Mouse (Mus musculus) CH12.LX (cell line): ENCODE measurements around the gene Adora2b. TPM values are rescaled to one million over a fixed set of nuclear protein-coding genes. Genes with fewer than 3 reads are reported as not detected.

Source experiments
- DNase-seq: peaks from one replicate; pipeline ENCODE4 v3.0.0-alpha.2; 2013; ENCODE audit errors: extremely low read depth
- H3K27ac ChIP-seq: 2 replicates; pipeline ENCODE4 v1.5.1; 2012; ENCODE audit warnings: low read depth, mild to moderate bottlenecking, control low read depth, moderate library complexity; ENCODE audit not compliant: insufficient read depth
- H3K27me3 ChIP-seq: replicated peaks from 2 replicates; pipeline ENCODE3; 2012; ENCODE audit warnings: inconsistent platforms
- H3K36me3 ChIP-seq, 2 experiments: replicated peaks in 1 of 2; 2 replicates each; pipeline versions ENCODE3 to v1.6.1; 2012; ENCODE audit warnings: inconsistent platforms in 1 of 2, low read length in 1 of 2, mild to moderate bottlenecking in 1 of 2, mixed read lengths in 1 of 2, moderate library complexity in 1 of 2; ENCODE audit not compliant: control insufficient read depth in 1 of 2, insufficient read depth in 1 of 2
- H3K4me1 ChIP-seq, 2 experiments: 2 replicates each; pipeline ENCODE4 v1.6.1; 2012; ENCODE audit warnings: inconsistent platforms in 1 of 2, moderate library complexity in 1 of 2; ENCODE audit not compliant: insufficient read depth in 2 of 2, control insufficient read depth in 1 of 2
- H3K4me2 ChIP-seq: 2 replicates; pipeline ENCODE4 v1.6.1; 2012; ENCODE audit warnings: low read depth, mild to moderate bottlenecking, control low read depth; ENCODE audit not compliant: poor library complexity, insufficient read depth, severe bottlenecking
- H3K4me3 ChIP-seq, 3 experiments: fragments of 150-350 bp in 1 of 3; sonication (generic) in 1 of 3; replicated peaks in 1 of 3; 2 replicates each; pipeline versions ENCODE3 to v1.5.1; 2011 to 2012; ENCODE audit warnings: low read depth in 2 of 3, low read length in 2 of 3, mild to moderate bottlenecking in 2 of 3, moderate library complexity in 2 of 3, control low read depth in 1 of 3, improper control_type of control experiment in 1 of 3, inconsistent platforms in 1 of 3, mixed read lengths in 1 of 3; ENCODE audit not compliant: poor library complexity in 1 of 3
- H3K79me2 ChIP-seq: replicated peaks from 2 replicates; pipeline ENCODE4 v1.6.1; 2012; ENCODE audit warnings: mild to moderate bottlenecking, moderate library complexity; ENCODE audit not compliant: control insufficient read depth, poor library complexity, insufficient read depth, severe bottlenecking; ENCODE audit errors: extremely low read depth
- H3K9ac ChIP-seq: 2 replicates; pipeline ENCODE4 v1.6.1; 2012; ENCODE audit warnings: low read depth, mild to moderate bottlenecking, control low read depth, moderate library complexity; ENCODE audit not compliant: insufficient read depth
- H3K9me3 ChIP-seq: replicated peaks from 2 replicates; pipeline ENCODE3; 2012; ENCODE audit warnings: low read length, inconsistent platforms, mixed read lengths
- BHLHE40 ChIP-seq: IDR thresholded peaks from 2 replicates; pipeline ENCODE4 v1.6.1; 2011; ENCODE audit warnings: mild to moderate bottlenecking, low read depth, low read length, improper control_type of control experiment
- CHD1 ChIP-seq: IDR thresholded peaks from 2 replicates; pipeline ENCODE4 v1.6.1; 2012; ENCODE audit warnings: low read depth, low read length, improper control_type of control experiment, inconsistent platforms
- CHD2 ChIP-seq: IDR thresholded peaks from 2 replicates; pipeline ENCODE4 v1.6.1; 2011; ENCODE audit warnings: low read length, improper control_type of control experiment
- E2F4 ChIP-seq: IDR thresholded peaks from 2 replicates; pipeline ENCODE4 v1.6.1; 2011; ENCODE audit warnings: low read depth, low read length, improper control_type of control experiment; ENCODE audit not compliant: insufficient replicate concordance
- JUND ChIP-seq: conservative IDR thresholded peaks from 2 replicates; pipeline ENCODE4 v1.6.1; 2011; ENCODE audit warnings: low read depth, low read length, improper control_type of control experiment
- KAT2A ChIP-seq: IDR thresholded peaks from 2 replicates; pipeline ENCODE4 v1.6.1; 2012; ENCODE audit warnings: low read length, improper control_type of control experiment, inconsistent platforms; ENCODE audit not compliant: insufficient replicate concordance
- MAX ChIP-seq: IDR thresholded peaks from 2 replicates; pipeline ENCODE4 v1.6.1; 2011; ENCODE audit warnings: low read length, improper control_type of control experiment
- MAZ ChIP-seq: IDR thresholded peaks from 2 replicates; pipeline ENCODE4 v1.6.1; 2012; ENCODE audit warnings: low read depth, mild to moderate bottlenecking, inconsistent platforms, low read length, improper control_type of control experiment, moderate library complexity
- MEF2A ChIP-seq: IDR thresholded peaks from 2 replicates; pipeline ENCODE4 v1.6.1; 2014; ENCODE audit warnings: low read depth, mild to moderate bottlenecking, inconsistent platforms, low read length, improper control_type of control experiment, borderline replicate concordance
- MXI1 ChIP-seq: IDR thresholded peaks from 2 replicates; pipeline ENCODE4 v1.6.1; 2011; ENCODE audit warnings: mild to moderate bottlenecking, low read depth, low read length, improper control_type of control experiment
- MYC ChIP-seq: IDR thresholded peaks from 2 replicates; pipeline ENCODE4 v1.6.1; 2011; ENCODE audit warnings: low read depth, mild to moderate bottlenecking, improper control_type of control experiment, low read length
- NELFE ChIP-seq: IDR thresholded peaks from 2 replicates; pipeline ENCODE4 v1.6.1; 2011; ENCODE audit warnings: low read depth, low read length, improper control_type of control experiment
- PAX5 ChIP-seq: IDR thresholded peaks from 2 replicates; pipeline ENCODE4 v1.6.1; 2012; ENCODE audit warnings: low read length, inconsistent platforms, mixed read lengths
- POLR2A ChIP-seq: IDR thresholded peaks from 2 replicates; pipeline ENCODE4 v1.6.1; 2011; ENCODE audit warnings: low read depth, mild to moderate bottlenecking, improper control_type of control experiment, low read length
- POLR2AphosphoS2 ChIP-seq: IDR thresholded peaks from 2 replicates; pipeline ENCODE4 v1.6.1; 2011; ENCODE audit warnings: low read depth, low read length, improper control_type of control experiment
- RCOR1 ChIP-seq: conservative IDR thresholded peaks from 2 replicates; pipeline ENCODE4 v1.6.1; 2012; ENCODE audit warnings: low read depth, mild to moderate bottlenecking, inconsistent platforms, low read length, improper control_type of control experiment
- TBP ChIP-seq: conservative IDR thresholded peaks from 2 replicates; pipeline ENCODE4 v1.6.1; 2011; ENCODE audit warnings: low read depth, low read length, improper control_type of control experiment
- USF2 ChIP-seq: conservative IDR thresholded peaks from 2 replicates; pipeline ENCODE4 v1.6.1; 2011; ENCODE audit warnings: low read depth, low read length, improper control_type of control experiment
- ZMIZ1 ChIP-seq: IDR thresholded peaks from 2 replicates; pipeline ENCODE4 v1.6.1; 2012; ENCODE audit warnings: low read depth, mild to moderate bottlenecking, inconsistent platforms, low read length, improper control_type of control experiment
- ZNF384 ChIP-seq: IDR thresholded peaks from 2 replicates; pipeline ENCODE4 v1.6.1; 2012; ENCODE audit warnings: low read depth, low read length, improper control_type of control experiment, inconsistent platforms
- dilution Hi-C: fragments of 300-500 bp; cut with MboI; formaldehyde crosslinking; loops from 2 replicates; pipeline ENCODE4 v1.14.3; 2020; ENCODE audit warnings: low sequenced_read_pairs; ENCODE audit not compliant: extremely low pct_unique_long_range_greater_than_20kb, extremely low pct_ligation_motif_present
- in situ Hi-C: fragments of 300-500 bp; cut with MboI; formaldehyde crosslinking; loops from 3 replicates; pipeline ENCODE4 v1.14.3; 2019; ENCODE audit warnings: low sequenced_read_pairs, low pct_ligation_motif_present, low pct_unique_long_range_greater_than_20kb, mixed read lengths
- polyA plus RNA-seq: library from polyadenylated mRNA; unstranded; fragments of >175 nt; gene quantifications from 2 replicates; pipeline ENCODE4 v1.2.1, GENCODE M21; 2012; ENCODE audit warnings: low read depth; ENCODE audit not compliant: insufficient read length
- total RNA-seq, 2 experiments: library from RNA; depleted of rRNA; stranded (reverse); fragments of 300-350 nt in 1 of 2; fragments of >200 nt in 1 of 2; gene quantifications; 2 replicates each; pipeline ENCODE4 v1.2.3; 2012 to 2014

The Adora2b gene
- total and polyA plus RNA-seq, 3 experiments: 0.77 to 1.7 (median 0.87) TPM

DNA sequence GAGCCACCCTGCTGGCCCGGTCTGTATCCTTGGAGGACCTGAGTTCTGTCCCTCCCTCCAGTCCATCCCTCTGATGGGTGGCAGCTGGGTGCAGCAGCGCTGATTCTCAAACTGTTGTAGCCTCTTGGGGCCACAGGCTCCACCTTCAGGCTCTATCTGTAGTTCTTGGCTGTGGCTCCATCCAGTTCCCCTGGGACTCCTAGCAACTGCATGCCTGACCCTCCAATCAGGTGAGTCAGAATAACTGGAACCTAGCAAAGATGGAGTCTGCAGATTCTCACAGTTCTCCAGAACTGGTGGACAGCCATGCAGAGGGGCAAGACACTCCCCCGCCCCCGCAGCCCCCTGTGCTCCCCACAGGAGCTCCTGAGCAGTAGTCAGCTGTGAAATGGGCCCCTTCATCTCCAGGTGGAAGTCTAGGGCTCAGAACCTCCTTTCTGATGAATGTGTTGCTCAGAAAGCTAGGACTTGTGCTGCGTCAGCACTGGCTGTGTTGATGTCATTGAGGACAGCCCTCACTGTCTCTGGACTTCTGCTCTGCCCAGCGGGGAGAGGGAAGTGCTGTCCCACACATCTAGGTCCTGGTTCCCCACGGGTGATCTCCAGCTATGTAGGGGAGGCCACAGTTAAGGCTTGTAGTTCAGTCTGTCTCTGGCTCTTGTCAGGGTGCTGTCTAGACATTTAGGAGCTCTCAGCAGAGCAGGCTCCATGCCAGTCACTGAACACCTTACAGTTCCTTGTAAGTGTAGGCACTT, 27.9 kb upstream of the Adora2b start:
- Histone ChIP-seq H3K27me3 (no peaks in the 10 kb centered on the region), H3K9ac (no peak overlapping the region), H3K79me2 (no peaks in the 10 kb centered on the region), H3K36me3 (peaks cover 0 to 6% of the 10 kb centered on the region in 2 experiments), H3K9me3 (no peaks in the 10 kb centered on the region), H3K4me2 (no peak overlapping the region), H3K4me3 (no peak overlapping the region), H3K4me1 (peaks cover 51 to 83% of the 10 kb centered on the region in 2 experiments), H3K27ac (no peak overlapping the region)
- dilution Hi-C loops (no loop called here), in situ Hi-C loops (no loop called here)
- no peak for DNase-seq
- TF ChIP-seq ZNF384 (no peak), TBP (no peak), E2F4 (no peak), CHD1 (no peak), USF2 (no peak), CHD2 (no peak), NELFE (no peak), MXI1 (no peak), POLR2AphosphoS2 (no peak), PAX5 (no peak), MYC (no peak), ZMIZ1 (no peak), KAT2A (no peak), JUND (no peak), POLR2A (no peak), MAZ (no peak), MAX (no peak), RCOR1 (no peak)

DNA sequence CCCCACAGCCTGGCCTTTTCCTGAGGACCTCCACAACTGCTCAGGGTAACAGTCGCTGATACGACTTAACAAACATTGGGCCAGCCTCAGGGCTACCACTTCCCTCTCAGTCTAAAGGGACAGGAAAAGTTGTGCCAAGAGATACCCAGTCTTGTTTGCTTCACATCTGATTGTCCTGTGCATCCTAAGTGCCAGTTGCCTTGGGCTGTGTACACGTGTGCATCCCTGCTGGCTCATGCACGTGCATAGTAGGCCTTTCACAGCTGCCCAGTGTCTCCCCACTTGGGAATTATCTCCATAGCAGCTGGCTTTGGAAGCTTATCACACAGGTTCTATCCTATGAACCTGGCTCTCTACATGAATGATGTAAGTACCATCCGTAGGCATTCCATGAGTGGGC, 25.4 kb upstream of the Adora2b start:
- peak; percentile 45 for TF ChIP-seq BHLHE40
- no peak for TF ChIP-seq MEF2A
- Histone ChIP-seq H3K79me2 (no peaks in the 10 kb centered on the region), H3K27ac (no peak overlapping the region), H3K9me3 (no peaks in the 10 kb centered on the region), H3K4me1 (peaks cover 47 to 73% of the 10 kb centered on the region in 2 experiments), H3K27me3 (no peaks in the 10 kb centered on the region), H3K36me3 (peaks cover 0 to 6% of the 10 kb centered on the region in 2 experiments), H3K4me3 (peak overlapping the region in 1 of 3 experiments; percentile 8), H3K4me2 (peak overlapping the region; percentile 18), H3K9ac (peak overlapping the region; percentile 4; the same call in 1 of the 2 replicates)
- in situ Hi-C loops: no loop called here
- DNase-seq: no peak
- dilution Hi-C loops: no loop called here
